Mouse (Mus musculus) ES-Bruce4 (cell line): ENCODE results near the gene Fasn. TPM values are rescaled to one million over a fixed set of nuclear protein-coding genes. Genes with fewer than 3 reads are reported as not detected.
"Not testable (repeated sequence)": the region's sequence is repeated elsewhere in the genome, so short reads cannot be mapped to it uniquely, and the experiment has no call there.

Experiments used
- H3K27ac ChIP-seq: 2 replicates; pipeline ENCODE4 v1.5.1; 2012; ENCODE audit warnings: low read length, inconsistent platforms; ENCODE audit not compliant: insufficient read depth
- H3K27me3 ChIP-seq: 2 replicates; pipeline ENCODE4 v1.6.1; 2012; ENCODE audit warnings: mild to moderate bottlenecking, low read length, inconsistent platforms; ENCODE audit not compliant: control insufficient read depth, poor library complexity, insufficient read depth, severe bottlenecking
- H3K36me3 ChIP-seq: 2 replicates; pipeline ENCODE4 v1.6.1; 2012; ENCODE audit warnings: inconsistent platforms, mild to moderate bottlenecking, low read length, moderate library complexity; ENCODE audit not compliant: control insufficient read depth, poor library complexity, insufficient read depth, severe bottlenecking
- H3K4me1 ChIP-seq: one replicate; pipeline ENCODE4 v1.8.1; 2011; ENCODE audit warnings: low read length; ENCODE audit not compliant: control insufficient read depth, insufficient read depth
- H3K4me3 ChIP-seq: 2 replicates; pipeline ENCODE4 v1.5.1; 2011; ENCODE audit warnings: low read depth, mild to moderate bottlenecking, low read length
- H3K9ac ChIP-seq: 2 replicates; pipeline ENCODE4 v1.6.1; 2012; ENCODE audit warnings: low read depth, mild to moderate bottlenecking, inconsistent platforms; ENCODE audit not compliant: poor library complexity, severe bottlenecking
- H3K9me3 ChIP-seq: replicated peaks from 2 replicates; pipeline ENCODE4 v1.6.1; 2012; ENCODE audit warnings: mild to moderate bottlenecking, low read length, inconsistent platforms; ENCODE audit not compliant: control insufficient read depth, poor library complexity, insufficient read depth, severe bottlenecking
- CTCF ChIP-seq: IDR thresholded peaks from one replicate; pipeline ENCODE4 v1.8.1; 2011; ENCODE audit warnings: low read depth, low read length
- EP300 ChIP-seq: IDR thresholded peaks from 2 replicates; pipeline ENCODE4 v1.6.1; 2011; ENCODE audit warnings: low read depth, low read length; ENCODE audit not compliant: insufficient read depth
- POLR2A ChIP-seq: IDR thresholded peaks from one replicate; pipeline ENCODE4 v1.8.1; 2011; ENCODE audit warnings: low read length; ENCODE audit not compliant: insufficient read depth
- polyA plus RNA-seq: library from polyadenylated mRNA; stranded (reverse); fragments of >200 nt; gene quantifications from 2 replicates; pipeline ENCODE4 v1.2.4, GENCODE M21; 2011; ENCODE audit warnings: low read depth; ENCODE audit not compliant: missing spikeins, insufficient read depth, insufficient read length

Gene Fasn
- polyA plus RNA-seq, 1 experiment: 114 TPM

GRCm38 (mm10) chr11:120784064-120784791 is 40.1 kb downstream of the Fasn start, which contains the start of the genes Rfng and Gps1:
Gene Rfng (minus strand): TSS chr11:120784207.
Gene Gps1 (plus strand): TSS chr11:120784272.
- H3K36me3 ChIP-seq: peaks cover 24% of the 10 kb centered on the region
- no peaks in the 10 kb centered on the region for H3K27me3 ChIP-seq
- TF ChIP-seq EP300 (no peak), CTCF (no peak), POLR2A (no peak)

GRCm38 (mm10) chr11:120783426-120784063 is 40.8 kb downstream of the Fasn start:
- Histone ChIP-seq H3K4me1 (peaks cover 8% of the 10 kb centered on the region), H3K4me3 (peak overlapping the region; percentile 58), H3K27ac (no peak overlapping the region), H3K9ac (peak overlapping the region; percentile 89), H3K9me3 (no peaks in the 10 kb centered on the region), H3K36me3 (peaks cover 20% of the 10 kb centered on the region), H3K27me3 (no peaks in the 10 kb centered on the region)
- TF ChIP-seq EP300 (no peak), POLR2A (no peak), CTCF (no peak)

More at GRCm38 (mm10) chr11:120784064-120784791, 40.1 kb downstream of the Fasn start, which contains the start of the genes Rfng and Gps1:
- Histone ChIP-seq H3K4me3 (peak within 1 kb of the TSS; percentile 90), H3K27ac (peak within 1 kb of the TSS; percentile 16; the same call in 1 of the 2 replicates), H3K9me3 (no peaks in the 10 kb centered on the region), H3K4me1 (peaks cover 6% of the 10 kb centered on the region), H3K9ac (peak within 1 kb of the TSS; percentile 89)

- H3K4me1 ChIP-seq: peaks cover 12% of the 10 kb centered on the region
- H3K27me3 ChIP-seq, H3K27ac ChIP-seq, H3K36me3 ChIP-seq, H3K9ac ChIP-seq, H3K9me3 ChIP-seq, H3K4me3 ChIP-seq: not testable (repeated sequence)
Observed at GRCm38 (mm10) chr11:120781361-120781760, 43.0 kb downstream of the Fasn start.

GRCm38 (mm10) chr11:120779876-120780275 is 44.5 kb downstream of the Fasn start:
- peak overlapping the region; percentile 48 for H3K27ac ChIP-seq
- no peaks in the 10 kb centered on the region for H3K36me3 ChIP-seq
- H3K9me3 ChIP-seq: no peaks in the 10 kb centered on the region
- TF ChIP-seq EP300 (peak; percentile 74), POLR2A (no peak)
- no peaks in the 10 kb centered on the region for H3K27me3 ChIP-seq
- peaks cover 12% of the 10 kb centered on the region for H3K4me1 ChIP-seq
- H3K9ac ChIP-seq: no peak overlapping the region
- H3K4me3 ChIP-seq: no peak overlapping the region

GRCm38 (mm10) chr11:120777123-120777522 is 47.2 kb downstream of the Fasn start:
- H3K9ac ChIP-seq: no peak overlapping the region
- TF ChIP-seq EP300 (peak; percentile 62; the same call in 1 of the 2 replicates), POLR2A (no peak), CTCF (no peak)
- H3K27ac ChIP-seq: 0 out of 2 replicates have a peak overlapping the region, but pooled peaks have one; percentile 15
- H3K9me3 ChIP-seq: no peaks in the 10 kb centered on the region
- H3K36me3 ChIP-seq: no peaks in the 10 kb centered on the region
- H3K4me3 ChIP-seq: no peak overlapping the region
- H3K27me3 ChIP-seq: no peaks in the 10 kb centered on the region
- peaks cover 12% of the 10 kb centered on the region for H3K4me1 ChIP-seq

- Histone ChIP-seq H3K27me3 (no peaks in the 10 kb centered on the region), H3K4me1 (peaks cover 12% of the 10 kb centered on the region), H3K9ac (no peak overlapping the region), H3K27ac (no peak overlapping the region), H3K36me3 (no peaks in the 10 kb centered on the region), H3K9me3 (no peaks in the 10 kb centered on the region), H3K4me3 (no peak overlapping the region)
- no peak for TF ChIP-seq POLR2A
- TF ChIP-seq EP300: peak; percentile 87; the same call in 1 of the 2 replicates
- peak; percentile 100 for TF ChIP-seq CTCF
Observed at GRCm38 (mm10) chr11:120775774-120776469, 48.4 kb downstream of the Fasn start.
